Mouse (Mus musculus): ENCODE data around the gene Espl1. TPM values are rescaled to one million over a fixed set of nuclear protein-coding genes. Genes with fewer than 3 reads are reported as not detected.
A peak's percentile ranks its signal among the peaks of the same experiment; 100 is the strongest.
"Not testable (repeated sequence)": the region's sequence is repeated elsewhere in the genome, so short reads cannot be mapped to it uniquely, and the experiment has no call there.

The Espl1 gene
- polyA plus RNA-seq, 1 experiment from 2014 or later: 7.5 TPM

DNA sequence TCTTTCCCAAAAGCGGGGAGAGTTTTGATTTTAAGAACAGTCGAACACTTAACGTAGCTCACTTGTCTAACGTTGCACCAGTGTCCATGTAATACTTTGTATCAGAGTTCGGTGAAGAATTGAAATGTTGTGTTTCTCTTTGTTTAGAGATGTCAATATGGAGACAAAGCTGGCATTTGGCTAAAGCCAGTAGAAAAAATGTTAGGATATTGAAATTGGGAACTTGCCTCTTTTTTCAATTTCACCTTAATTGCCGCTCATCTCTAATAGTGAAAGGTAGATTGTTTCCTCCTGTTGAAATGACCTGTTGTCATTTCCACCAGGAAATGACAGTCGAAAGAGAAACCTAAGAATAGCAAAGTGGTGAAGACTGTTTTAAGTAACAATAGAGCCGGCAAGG lies 30.8 kb downstream of the Espl1 start:
- 56% methylated on average over 8 of the region's 8 CpGs for WGBS
- Histone ChIP-seq H3K4me3 (replicated peaks; ENCODE audit: low read depth, low read length) (peak overlapping the region; percentile 75), H3K27ac (peak overlapping the region; percentile 54), H3K9me3 (replicated peaks; ENCODE audit: low read length) (no peaks in the 10 kb centered on the region), H3K4me1 (replicated peaks; ENCODE audit: insufficient read depth, low read length) (peaks cover 16% of the 10 kb centered on the region; the same call in 1 of the 2 replicates), H3K36me3 (ENCODE audit: insufficient read depth, low read length) (peaks cover 5% of the 10 kb centered on the region; the same call in 1 of the 2 replicates), H3K27me3 (ENCODE audit: insufficient read depth, low read length) (no peaks in the 10 kb centered on the region), H3K4me2 (ENCODE audit: low read length) (peak overlapping the region; percentile 74), H3K9ac (ENCODE audit: low read depth, low read length) (peak overlapping the region; percentile 72)
- ATAC-seq (replicated peaks; ENCODE audit: low FRiP score, low read depth): no peak
- TF ChIP-seq CTCF (IDR thresholded peaks at IDR 0.05; ENCODE audit: low read depth): no peak
- DNase-seq (ENCODE audit: low spot score): no peak

DNA sequence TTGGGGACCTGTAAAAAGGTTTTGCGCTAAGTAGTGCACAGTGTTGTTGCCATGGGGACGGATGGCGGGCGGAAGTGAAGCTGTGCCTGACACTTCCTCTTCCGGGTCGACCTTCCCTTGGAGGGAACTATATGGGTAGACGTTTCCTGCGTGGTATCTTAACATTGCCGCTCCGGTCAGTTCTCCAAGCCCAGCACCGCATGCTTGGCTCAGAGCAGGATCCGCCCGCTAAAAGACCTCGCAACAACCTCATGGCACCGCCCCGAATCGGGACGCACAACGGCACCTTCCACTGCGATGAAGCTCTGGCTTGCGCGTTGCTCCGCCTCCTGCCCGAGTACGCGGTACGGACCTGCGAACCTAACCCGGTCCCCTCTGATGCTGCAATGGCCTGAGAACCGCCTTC lies 35.5 kb downstream of the Espl1 start, which contains the start of gene Myg1:
Myg1 (plus strand) TSS at position 100 of the 406 bp plus-strand sequence.
- H3K36me3 ChIP-seq (ENCODE audit: insufficient read depth, low read length): peaks cover 27% of the 10 kb centered on the region
- under 1% methylated on average over 30 of the region's 30 CpGs for WGBS
- H3K9ac ChIP-seq (ENCODE audit: low read depth, low read length): peak within 1 kb of the TSS; percentile 73
- ATAC-seq (replicated peaks; ENCODE audit: low FRiP score, low read depth) (peak; percentile 90), DNase-seq (ENCODE audit: low spot score) (peak; percentile 97)
- peak within 1 kb of the TSS; percentile 88 for H3K4me2 ChIP-seq (ENCODE audit: low read length)
- no peaks in the 10 kb centered on the region for H3K9me3 ChIP-seq (replicated peaks; ENCODE audit: low read length)
- peak within 1 kb of the TSS; percentile 82 for H3K27ac ChIP-seq
- no peak for TF ChIP-seq CTCF (IDR thresholded peaks at IDR 0.05; ENCODE audit: low read depth)
- no peaks in the 10 kb centered on the region for H3K27me3 ChIP-seq (ENCODE audit: insufficient read depth, low read length)
- H3K4me1 ChIP-seq (replicated peaks; ENCODE audit: insufficient read depth, low read length): peaks cover 20% of the 10 kb centered on the region
- H3K4me3 ChIP-seq (replicated peaks; ENCODE audit: low read depth, low read length): peak within 1 kb of the TSS; percentile 79

DNA sequence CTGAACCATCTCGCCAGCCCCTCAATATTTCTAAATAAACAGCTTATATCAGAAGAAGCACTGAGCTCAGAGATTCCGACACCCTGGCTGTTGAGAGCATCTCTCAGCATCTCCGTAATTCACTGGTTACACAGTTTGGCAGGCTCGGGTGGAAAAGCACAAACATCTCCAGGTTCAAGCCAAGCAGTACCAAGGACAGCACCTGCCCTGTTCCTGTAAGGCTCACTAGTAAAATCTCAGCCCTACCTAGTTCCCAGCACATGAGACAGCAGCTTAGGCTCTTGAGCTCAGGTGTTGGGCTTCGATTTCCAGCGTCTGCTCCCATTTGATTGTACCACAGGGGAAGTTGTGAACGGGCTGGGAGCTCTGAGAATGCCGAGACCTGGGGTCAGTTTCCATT lies 39.2 kb downstream of the Espl1 start:
- Histone ChIP-seq H3K36me3 (ENCODE audit: insufficient read depth, low read length) (peaks cover 44% of the 10 kb centered on the region), H3K27me3 (ENCODE audit: insufficient read depth, low read length) (no peaks in the 10 kb centered on the region)
- DNase-seq (ENCODE audit: low spot score): no peak

DNA sequence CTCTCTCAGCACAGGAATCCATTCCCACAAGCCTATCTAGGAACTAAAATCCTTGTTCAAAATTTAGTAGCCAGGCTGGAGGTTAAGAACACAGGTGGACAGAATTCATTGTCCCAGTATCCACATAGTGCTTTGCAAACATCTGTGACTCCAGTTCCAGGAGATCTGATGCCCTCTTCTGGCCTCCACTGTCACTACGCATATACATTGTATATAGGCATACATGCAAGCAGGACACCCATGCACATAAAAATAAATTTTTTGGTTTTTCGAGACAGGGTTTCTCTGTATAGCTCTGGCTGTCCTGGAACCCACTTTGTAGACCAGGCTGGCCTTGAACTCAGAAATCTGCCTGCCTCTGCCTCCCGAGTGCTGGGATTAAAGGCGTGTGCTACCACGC lies 39.9 kb downstream of the Espl1 start:
- 94% methylated on average over 5 of the region's 5 CpGs for WGBS
- DNase-seq (ENCODE audit: low spot score): peak; percentile 39
- not testable (repeated sequence) for H3K9me3 ChIP-seq (replicated peaks; ENCODE audit: low read length); H3K27ac ChIP-seq; ATAC-seq (replicated peaks; ENCODE audit: low FRiP score, low read depth); H3K27me3 ChIP-seq (ENCODE audit: insufficient read depth, low read length); H3K9ac ChIP-seq (ENCODE audit: low read depth, low read length); H3K4me2 ChIP-seq (ENCODE audit: low read length); H3K4me3 ChIP-seq (replicated peaks; ENCODE audit: low read depth, low read length)
- H3K36me3 ChIP-seq (ENCODE audit: insufficient read depth, low read length): peaks cover 44% of the 10 kb centered on the region
- TF ChIP-seq CTCF (IDR thresholded peaks at IDR 0.05; ENCODE audit: low read depth): peak; percentile 62
- peaks cover 13% of the 10 kb centered on the region for H3K4me1 ChIP-seq (replicated peaks; ENCODE audit: insufficient read depth, low read length)

More for the DNA sequence above, 39.2 kb downstream of the Espl1 start:
- no peak for TF ChIP-seq CTCF (IDR thresholded peaks at IDR 0.05; ENCODE audit: low read depth)
- ATAC-seq (replicated peaks; ENCODE audit: low FRiP score, low read depth): no peak
- Histone ChIP-seq H3K4me3 (replicated peaks; ENCODE audit: low read depth, low read length) (no peak overlapping the region), H3K27ac (no peak overlapping the region), H3K9me3 (replicated peaks; ENCODE audit: low read length) (no peaks in the 10 kb centered on the region), H3K4me1 (replicated peaks; ENCODE audit: insufficient read depth, low read length) (peaks cover 13% of the 10 kb centered on the region), H3K9ac (ENCODE audit: low read depth, low read length) (no peak overlapping the region), H3K4me2 (ENCODE audit: low read length) (no peak overlapping the region)
- 80% methylated on average over 8 of the region's 8 CpGs for WGBS

DNA sequence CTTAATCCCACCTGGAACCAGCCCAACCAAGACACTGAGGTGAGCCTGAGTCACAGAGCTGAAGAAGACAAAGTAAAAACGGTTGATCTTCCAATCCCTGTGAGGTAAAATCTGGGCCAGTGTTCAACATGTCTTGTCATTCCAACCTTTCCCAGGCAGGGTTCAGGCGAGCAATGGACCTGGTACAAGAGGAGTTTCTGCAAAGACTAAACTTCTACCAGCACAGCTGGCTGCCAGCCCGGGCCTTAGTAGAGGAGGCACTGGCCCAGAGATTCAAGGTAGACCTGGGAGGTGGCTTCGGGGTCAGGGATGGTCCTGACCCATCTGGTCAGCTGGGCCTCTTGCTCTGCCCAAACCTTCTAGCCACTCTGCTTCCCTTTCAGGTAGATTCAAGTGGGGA lies 40.9 kb downstream of the Espl1 start:
- Histone ChIP-seq H3K9ac (ENCODE audit: low read depth, low read length) (no peak overlapping the region), H3K27ac (no peak overlapping the region), H3K9me3 (replicated peaks; ENCODE audit: low read length) (no peaks in the 10 kb centered on the region), H3K4me1 (replicated peaks; ENCODE audit: insufficient read depth, low read length) (peaks cover 9% of the 10 kb centered on the region), H3K36me3 (ENCODE audit: insufficient read depth, low read length) (peaks cover 44% of the 10 kb centered on the region), H3K4me2 (ENCODE audit: low read length) (no peak overlapping the region), H3K27me3 (ENCODE audit: insufficient read depth, low read length) (no peaks in the 10 kb centered on the region), H3K4me3 (replicated peaks; ENCODE audit: low read depth, low read length) (no peak overlapping the region)
- no peak for TF ChIP-seq CTCF (IDR thresholded peaks at IDR 0.05; ENCODE audit: low read depth)
- WGBS: 94% methylated on average over 4 of the region's 4 CpGs
- DNase-seq (ENCODE audit: low spot score): no peak
- ATAC-seq (replicated peaks; ENCODE audit: low FRiP score, low read depth): no peak

DNA sequence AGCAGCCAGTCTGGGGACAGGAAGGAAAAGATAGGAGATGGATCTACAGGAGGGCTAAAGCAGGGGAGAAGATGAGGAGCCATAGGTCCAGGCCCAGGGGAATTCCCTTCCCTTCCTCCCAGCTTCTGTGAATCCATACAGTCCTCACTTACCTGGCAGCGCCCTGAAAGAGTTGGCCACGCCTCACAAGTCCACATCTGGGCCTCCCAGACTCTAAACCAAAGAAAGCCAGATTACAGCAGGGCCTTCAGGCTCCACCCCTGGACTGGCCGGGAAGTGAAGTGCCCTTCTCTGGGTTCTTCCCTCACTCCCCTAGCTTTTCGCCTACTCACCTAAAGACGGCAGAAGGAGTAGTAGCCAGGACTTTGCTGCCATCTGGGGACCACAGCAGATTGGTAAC lies 43.5 kb downstream of the Espl1 start:
- peaks cover 36% of the 10 kb centered on the region for H3K36me3 ChIP-seq (ENCODE audit: insufficient read depth, low read length)

DNA sequence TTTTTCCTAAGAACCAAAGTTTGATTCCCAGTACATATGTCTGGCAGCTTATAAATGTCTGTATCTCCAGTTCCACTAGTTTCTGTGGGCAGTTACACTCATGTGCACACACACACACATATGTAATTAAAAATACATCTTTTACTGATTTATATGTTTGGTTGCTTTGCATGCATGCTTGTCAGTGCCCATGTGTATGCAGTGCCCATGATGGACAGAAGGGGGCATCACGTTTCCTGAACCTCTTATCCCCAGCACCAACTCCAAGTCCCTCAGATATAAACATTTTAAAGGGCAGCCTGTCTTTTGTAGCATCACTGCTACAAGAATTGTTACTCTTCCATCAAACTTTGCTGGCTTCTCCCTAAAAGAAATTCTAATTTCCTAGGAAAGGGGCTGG lies 45.5 kb downstream of the Espl1 start:
- Histone ChIP-seq H3K9me3 (replicated peaks; ENCODE audit: low read length) (no peaks in the 10 kb centered on the region), H3K36me3 (ENCODE audit: insufficient read depth, low read length) (peaks cover 31% of the 10 kb centered on the region), H3K4me3 (replicated peaks; ENCODE audit: low read depth, low read length) (no peak overlapping the region), H3K27me3 (ENCODE audit: insufficient read depth, low read length) (no peaks in the 10 kb centered on the region), H3K9ac (ENCODE audit: low read depth, low read length) (no peak overlapping the region), H3K4me2 (ENCODE audit: low read length) (no peak overlapping the region), H3K27ac (no peak overlapping the region), H3K4me1 (replicated peaks; ENCODE audit: insufficient read depth, low read length) (no peaks in the 10 kb centered on the region)
- TF ChIP-seq CTCF (IDR thresholded peaks at IDR 0.05; ENCODE audit: low read depth): peak; percentile 79
- DNase-seq (ENCODE audit: low spot score) (peak; percentile 78), ATAC-seq (replicated peaks; ENCODE audit: low FRiP score, low read depth) (no peak)
- WGBS: 14% methylated on average over 1 of the region's 1 CpGs

More for the DNA sequence above, 43.5 kb downstream of the Espl1 start:
- Histone ChIP-seq H3K9ac (ENCODE audit: low read depth, low read length) (peak overlapping the region; percentile 35; the same call in 1 of the 2 replicates), H3K9me3 (replicated peaks; ENCODE audit: low read length) (no peaks in the 10 kb centered on the region), H3K4me2 (ENCODE audit: low read length) (no peak overlapping the region), H3K4me1 (replicated peaks; ENCODE audit: insufficient read depth, low read length) (no peaks in the 10 kb centered on the region), H3K4me3 (replicated peaks; ENCODE audit: low read depth, low read length) (no peak overlapping the region), H3K27me3 (ENCODE audit: insufficient read depth, low read length) (no peaks in the 10 kb centered on the region), H3K27ac (no peak overlapping the region)
- ATAC-seq (replicated peaks; ENCODE audit: low FRiP score, low read depth): no peak
- DNase-seq (ENCODE audit: low spot score): no peak
- WGBS: 64% methylated on average over 5 of the region's 5 CpGs
- no peak for TF ChIP-seq CTCF (IDR thresholded peaks at IDR 0.05; ENCODE audit: low read depth)

All from kidney, postnatal 0 days (tissue).